ENCODE assay signal across 11 mouse cellular contexts in the genomic region with DNA sequence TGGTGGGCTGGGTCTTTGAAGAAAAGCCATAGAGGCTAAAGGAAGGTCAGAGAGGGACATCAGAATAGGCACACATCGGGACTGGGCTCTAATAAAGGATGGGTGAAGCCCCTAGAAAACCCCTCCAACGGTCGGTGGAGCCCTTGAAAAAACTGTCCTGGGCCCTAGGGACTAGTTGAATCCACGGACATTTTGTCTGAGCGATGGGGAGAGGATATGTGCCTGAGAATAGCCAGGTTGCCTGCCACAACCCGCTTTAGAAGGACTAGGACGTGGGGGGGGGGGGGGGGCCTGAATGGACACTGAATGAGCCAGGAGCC. TPM values are rescaled to one million over a fixed set of nuclear protein-coding genes. Genes with fewer than 3 reads are reported as not detected.
A peak's percentile ranks its signal among the peaks of the same experiment; 100 is the strongest.
DNase-seq lines count a peak whose midpoint lies in the region; ATAC-seq and TF ChIP-seq lines count a peak whose summit lies in the region.
"Had no signal": no experiment of that assay in that cellular context is flagged by ENCODE, and none has a peak within 500 bp of the region (broad histone marks: within the 10 kb centered on the region; RNA-seq: fewer than 3 reads in every experiment).

No protein-coding gene starts in this region.

- no peak for DNase-seq in heart, postnatal 0 days (ENCODE audit: low spot score)
- no peak for DNase-seq in heart, postnatal 14 days
- DNase-seq in forebrain, embryonic 14.5 days (ENCODE audit: low spot score) = no peak
- no peak for DNase-seq in midbrain, embryonic 10.5 days (ENCODE audit: low spot score)
- no peak for DNase-seq in right cerebral cortex, postnatal 36 days (ENCODE audit: low spot score in 2 of 2)
- DNase-seq in ovary, adult 18-20 months (ENCODE audit: low spot score) = no peak
- no peak for DNase-seq in thymus, postnatal 10 days (ENCODE audit: low spot score in 2 of 2)
- DNase-seq: liver, postnatal 0 days; thymus, adult 2 months had no signal

- TF ChIP-seq EP300 in heart, postnatal 0 days (IDR thresholded peaks at IDR 0.05; ENCODE audit: low read depth) = no peak

- no peaks in the 10 kb centered on the region for H3K36me3 ChIP-seq in heart, postnatal 0 days (replicated peaks; ENCODE audit: control insufficient read depth, insufficient read depth, low read length)
- no peaks in the 10 kb centered on the region for H3K36me3 ChIP-seq in forebrain, embryonic 14.5 days (ENCODE audit: control insufficient read depth, insufficient read depth, low read length)
- no peaks in the 10 kb centered on the region for H3K36me3 ChIP-seq in midbrain, embryonic 10.5 days

- WGBS in heart, postnatal 0 days = 1% methylated on average over 7 of the region's 7 CpGs
- WGBS in forebrain, embryonic 14.5 days = 1% methylated on average over 7 of the region's 7 CpGs
- WGBS in midbrain, embryonic 10.5 days = 1% methylated on average over 7 of the region's 7 CpGs

- H3K4me3 ChIP-seq in heart, postnatal 0 days (ENCODE audit: low read depth, low read length) = peak overlapping the region; percentile 33
- H3K4me3 ChIP-seq in brown adipose tissue, adult 24 weeks (ENCODE audit: insufficient read depth, low read depth, low read length) = peak overlapping the region; percentile 48
- H3K4me3 ChIP-seq in forebrain, embryonic 14.5 days (ENCODE audit: low read depth, low read length) = peak overlapping the region; percentile 29
- peak overlapping the region; percentile 52 for H3K4me3 ChIP-seq in midbrain, embryonic 10.5 days

- no peak overlapping the region for H3K9ac ChIP-seq in heart, postnatal 0 days (replicated peaks; ENCODE audit: low read depth, low read length)
- peak overlapping the region; percentile 59 for H3K9ac ChIP-seq in forebrain, embryonic 14.5 days (ENCODE audit: low read length)
- H3K9ac ChIP-seq: liver, postnatal 0 days had no signal

- TF ChIP-seq CTCF in heart, postnatal 0 days (IDR thresholded peaks at IDR 0.05; ENCODE audit: low read depth) = no peak

- no peaks in the 10 kb centered on the region; the same call in 1 of the 2 replicates for H3K9me3 ChIP-seq in heart, postnatal 0 days (replicated peaks; ENCODE audit: control insufficient read depth, low read length)
- H3K9me3 ChIP-seq in forebrain, embryonic 14.5 days (replicated peaks; ENCODE audit: control insufficient read depth, low read length) = no peaks in the 10 kb centered on the region
- no peaks in the 10 kb centered on the region for H3K9me3 ChIP-seq in midbrain, embryonic 10.5 days (replicated peaks)

- ATAC-seq in heart, postnatal 0 days (ENCODE audit: insufficient read depth, low read depth) = no peak
- ATAC-seq in forebrain, embryonic 14.5 days = no peak
- ATAC-seq: liver, postnatal 0 days had no signal

- H3K4me1 ChIP-seq in heart, postnatal 0 days (ENCODE audit: control insufficient read depth, insufficient read depth) = 0 out of 2 replicates have a peak, but pooled peaks cover 5% of the 10 kb centered on the region
- peaks cover 2% of the 10 kb centered on the region; the same call in 1 of the 2 replicates for H3K4me1 ChIP-seq in brown adipose tissue, adult 24 weeks (ENCODE audit: control insufficient read depth, insufficient read depth, insufficient read length, low read length)
- peaks cover 7% of the 10 kb centered on the region; the same call in 1 of the 2 replicates for H3K4me1 ChIP-seq in forebrain, embryonic 14.5 days (ENCODE audit: control insufficient read depth, insufficient read depth, low read length)
- peaks cover 68% of the 10 kb centered on the region for H3K4me1 ChIP-seq in midbrain, embryonic 10.5 days

- H3K27ac ChIP-seq in heart, postnatal 0 days (ENCODE audit: low read depth) = no peak overlapping the region
- no peak overlapping the region for H3K27ac ChIP-seq in brown adipose tissue, adult 24 weeks (replicated peaks; ENCODE audit: low read depth, low read length)
- peak overlapping the region; percentile 88 for H3K27ac ChIP-seq in forebrain, embryonic 14.5 days (ENCODE audit: low read depth, low read length)
- H3K27ac ChIP-seq in midbrain, embryonic 10.5 days (replicated peaks) = peak overlapping the region; percentile 82

- peak overlapping the region; percentile 39 for H3K4me2 ChIP-seq in heart, postnatal 0 days (ENCODE audit: low read depth, low read length)
- H3K4me2 ChIP-seq in forebrain, embryonic 14.5 days (ENCODE audit: low read length) = peak overlapping the region; percentile 57

- intact Hi-C loops in heart, postnatal 14 days (cut with DNase I) = no loop called here

- peaks cover 96% of the 10 kb centered on the region for H3K27me3 ChIP-seq in heart, postnatal 0 days (ENCODE audit: control insufficient read depth, insufficient read depth, low read length)
- H3K27me3 ChIP-seq in forebrain, embryonic 14.5 days (replicated peaks; ENCODE audit: control insufficient read depth, insufficient read depth, low read length) = peaks cover 58% of the 10 kb centered on the region
- H3K27me3 ChIP-seq in midbrain, embryonic 10.5 days (ENCODE audit: low read depth, poor library complexity, severe bottlenecking) = peaks cover 100% of the 10 kb centered on the region

RNA-seq across cellular contexts. Expression of gene Zic4, which starts 7.0 kb away (rescaled TPM):
- total RNA-seq in heart, postnatal 0 days (2014; rRNA removed; ENCODE audit: low replicate concordance) = 0.08 TPM in 1 of 2 replicates, not detected in the other
- not detected in 2 replicates for polyA plus RNA-seq in heart, postnatal 0 days (2015; fragmentation: Nextera tagmentation; extraction: Ambion mirVana)
- total RNA-seq in heart, postnatal 14 days (2021) = not detected
- polyA plus RNA-seq in brown adipose tissue, adult 24 weeks (2012; ENCODE audit: insufficient read depth, insufficient read length, missing spikeins) = 0.79 and 1.8 TPM in 2 replicates
- polyA plus RNA-seq in forebrain, embryonic 14.5 days (2014; fragmentation: Nextera tagmentation; extraction: Ambion mirVana) = 45.1 and 56.3 TPM in 2 replicates
- 25.1 and 33.5 TPM in 2 replicates for polyA plus RNA-seq in midbrain, embryonic 10.5 days (2016; fragmentation: Nextera tagmentation; extraction: Ambion mirVana)
- total RNA-seq: adrenal gland, adult 18-20 months had no signal
- polyA plus RNA-seq: liver, postnatal 0 days; thymus, adult 2 months had no signal

RNA-seq across cellular contexts. Expression of gene Zic1, which starts 10.4 kb away (rescaled TPM):
- not detected in 2 replicates for total RNA-seq in heart, postnatal 0 days (2014; rRNA removed; ENCODE audit: low replicate concordance)
- polyA plus RNA-seq in heart, postnatal 0 days (2015; fragmentation: Nextera tagmentation; extraction: Ambion mirVana) = not detected in 2 replicates
- total RNA-seq in heart, postnatal 14 days (2021) = not detected
- 3.2 and 4.1 TPM in 2 replicates for polyA plus RNA-seq in brown adipose tissue, adult 24 weeks (2012; ENCODE audit: insufficient read depth, insufficient read length, missing spikeins)
- 14.4 and 14.8 TPM in 2 replicates for polyA plus RNA-seq in forebrain, embryonic 14.5 days (2014; fragmentation: Nextera tagmentation; extraction: Ambion mirVana)
- 6.5 and 6.6 TPM in 2 replicates for polyA plus RNA-seq in midbrain, embryonic 10.5 days (2016; fragmentation: Nextera tagmentation; extraction: Ambion mirVana)
- total RNA-seq: adrenal gland, adult 18-20 months had no signal
- polyA plus RNA-seq: liver, postnatal 0 days had no signal

Comparison
In these comparisons a context has a peak if more than half of its experiments do, and no peak if none do; other contexts are left out.
1. H3K27ac ChIP-seq: peak in forebrain, embryonic 14.5 days (single experiment) and midbrain, embryonic 10.5 days (single experiment); none in heart, postnatal 0 days (single experiment) and brown adipose tissue, adult 24 weeks (single experiment).
2. Peak in every context shown above with its lines, with median percentiles within 50 percentile points of each other: H3K4me3 ChIP-seq.